Mouse (Mus musculus) T-helper 2 cell (primary cell): ENCODE measurements around the gene Kansl3.

Experiments
- in situ Hi-C: fragments of 300-600 bp; cut with MboI, MseI; formaldehyde crosslinking; loops from one replicate; pipeline ENCODE4 v1.15.1; 2025; ENCODE audit warnings: high pct_unique_total_duplicates

Kansl3 gene

GRCm38 (mm10) chr1:36321829-36322573, 47.0 kb downstream of the Kansl3 start:
- in situ Hi-C loops, result no loop called here

GRCm38 (mm10) chr1:36321164-36321563, 47.8 kb downstream of the Kansl3 start:
- in situ Hi-C loops, result no loop called here

GRCm38 (mm10) chr1:36315776-36316100, 53.2 kb downstream of the Kansl3 start:
- in situ Hi-C loops, result no loop called here

- in situ Hi-C loops, result no loop called here
These were observed 53.8 kb downstream of the Kansl3 start for GRCm38 (mm10) chr1:36314959-36315775.

- in situ Hi-C loops, result no loop called here
These were observed 59.5 kb downstream of the Kansl3 start for GRCm38 (mm10) chr1:36309498-36309901.

- in situ Hi-C loops, result no loop called here
These were observed 60.0 kb downstream of the Kansl3 start for GRCm38 (mm10) chr1:36308966-36309475.

- in situ Hi-C loops, result no loop called here
These were observed 60.5 kb downstream of the Kansl3 start for GRCm38 (mm10) chr1:36308451-36308901.

- in situ Hi-C loops, result no loop called here
These were observed 61.3 kb downstream of the Kansl3 start, which contains the start of gene Arid5a for GRCm38 (mm10) chr1:36307495-36308280. Gene Arid5a (plus strand): TSS chr1:36307733.

- in situ Hi-C loops, result no loop called here
These were observed 61.9 kb downstream of the Kansl3 start for GRCm38 (mm10) chr1:36307121-36307494.

- in situ Hi-C loops, result no loop called here
These were observed 62.9 kb downstream of the Kansl3 start for GRCm38 (mm10) chr1:36306120-36306519.

GRCm38 (mm10) chr1:36304764-36305163, 64.2 kb downstream of the Kansl3 start:
- in situ Hi-C loops, result no loop called here

- in situ Hi-C loops, result no loop called here
These were observed 65.3 kb downstream of the Kansl3 start for GRCm38 (mm10) chr1:36303381-36304320.

- in situ Hi-C loops, result no loop called here
These were observed 66.0 kb downstream of the Kansl3 start for GRCm38 (mm10) chr1:36302957-36303356.

GRCm38 (mm10) chr1:36302273-36302672, 66.7 kb downstream of the Kansl3 start:
- in situ Hi-C loops, result no loop called here

GRCm38 (mm10) chr1:36300486-36300885, 68.5 kb downstream of the Kansl3 start:
- in situ Hi-C loops, result no loop called here

- in situ Hi-C loops, result no loop called here
These were observed 69.3 kb downstream of the Kansl3 start for GRCm38 (mm10) chr1:36299676-36300075.

- in situ Hi-C loops, result no loop called here
These were observed 69.9 kb downstream of the Kansl3 start for GRCm38 (mm10) chr1:36299126-36299525.

GRCm38 (mm10) chr1:36298107-36298506, 70.9 kb downstream of the Kansl3 start:
- in situ Hi-C loops, result no loop called here

GRCm38 (mm10) chr1:36296466-36297149, 72.4 kb downstream of the Kansl3 start:
- in situ Hi-C loops, result no loop called here

GRCm38 (mm10) chr1:36294402-36294801, 74.6 kb downstream of the Kansl3 start:
- in situ Hi-C loops, result no loop called here
